Comparison of ENCODE assay signal across 14 mouse cellular contexts in the genomic region with DNA sequence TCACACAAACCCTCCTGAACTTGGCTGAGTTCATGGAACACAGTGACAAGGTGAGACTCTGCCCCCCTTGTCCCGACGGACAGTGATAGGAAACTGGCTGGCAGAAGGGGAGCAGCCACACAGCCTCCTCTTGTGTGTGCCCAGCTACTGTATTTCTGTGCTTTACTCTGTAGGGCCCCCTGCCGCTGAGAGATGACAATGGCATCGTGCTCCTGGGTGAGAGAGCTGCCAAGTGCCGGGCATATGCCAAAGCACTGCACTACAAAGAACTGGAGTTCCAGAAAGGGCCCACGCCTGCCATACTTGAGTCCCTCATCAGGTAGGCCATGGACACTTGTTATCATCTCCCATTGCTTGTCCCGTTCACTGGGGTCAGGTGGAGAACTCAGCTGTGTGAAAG. TPM values are rescaled to one million over a fixed set of nuclear protein-coding genes. Genes with fewer than 3 reads are reported as not detected.
DNase-seq lines count a peak whose midpoint lies in the region; ATAC-seq and TF ChIP-seq lines count a peak whose summit lies in the region.
"Had no signal": no experiment of that assay in that cellular context is flagged by ENCODE, and none has a peak within 500 bp of the region (broad histone marks: within the 10 kb centered on the region; RNA-seq: fewer than 3 reads in every experiment).

No protein-coding gene starts in this region.

- no peaks in the 10 kb centered on the region for H3K27me3 ChIP-seq in hindbrain, postnatal 0 days (ENCODE audit: insufficient read depth, low read length)
- H3K27me3 ChIP-seq in hindbrain, embryonic 14.5 days (ENCODE audit: control insufficient read depth, insufficient read depth, low read length): no peaks in the 10 kb centered on the region
- H3K27me3 ChIP-seq: limb, embryonic 15.5 days; midbrain, embryonic 12.5 days; neural tube, embryonic 12.5 days; stomach, embryonic 15.5 days had no signal

- peak; percentile 48 for TF ChIP-seq CTCF in hindbrain, postnatal 0 days (IDR thresholded peaks at IDR 0.05; ENCODE audit: low read depth)

- no peak overlapping the region for H3K27ac ChIP-seq in hindbrain, postnatal 0 days
- no peak overlapping the region for H3K27ac ChIP-seq in hindbrain, embryonic 14.5 days
- H3K27ac ChIP-seq: limb, embryonic 15.5 days; midbrain, embryonic 12.5 days; neural tube, embryonic 12.5 days; stomach, embryonic 15.5 days had no signal

- no peak overlapping the region for H3K4me3 ChIP-seq in hindbrain, postnatal 0 days (ENCODE audit: low read length)
- no peak overlapping the region for H3K4me3 ChIP-seq in hindbrain, embryonic 14.5 days (replicated peaks; ENCODE audit: low read length)
- H3K4me3 ChIP-seq: limb, embryonic 15.5 days; midbrain, embryonic 12.5 days; neural tube, embryonic 12.5 days; stomach, embryonic 15.5 days had no signal

- no peak overlapping the region for H3K4me2 ChIP-seq in hindbrain, postnatal 0 days (ENCODE audit: low read depth, low read length)
- H3K4me2 ChIP-seq in hindbrain, embryonic 14.5 days (replicated peaks): no peak overlapping the region
- H3K4me2 ChIP-seq: limb, embryonic 15.5 days; midbrain, embryonic 12.5 days; neural tube, embryonic 12.5 days; stomach, embryonic 15.5 days had no signal

- H3K4me1 ChIP-seq in hindbrain, postnatal 0 days (ENCODE audit: insufficient read depth, low read length): no peaks in the 10 kb centered on the region; the same call in 1 of the 2 replicates
- peaks cover 7% of the 10 kb centered on the region; the same call in 1 of the 2 replicates for H3K4me1 ChIP-seq in hindbrain, embryonic 14.5 days (replicated peaks; ENCODE audit: control insufficient read depth, insufficient read depth, low read length)
- H3K4me1 ChIP-seq: limb, embryonic 15.5 days; midbrain, embryonic 12.5 days; neural tube, embryonic 12.5 days; stomach, embryonic 15.5 days had no signal

- H3K36me3 ChIP-seq in hindbrain, postnatal 0 days (ENCODE audit: insufficient read depth, low read length): peaks cover 55% of the 10 kb centered on the region
- peaks cover 90% of the 10 kb centered on the region for H3K36me3 ChIP-seq in hindbrain, embryonic 14.5 days (replicated peaks; ENCODE audit: control insufficient read depth, insufficient read depth)

- 0 out of 2 replicates have a peak, but pooled peaks have one; percentile 19 for ATAC-seq in hindbrain, postnatal 0 days
- ATAC-seq in hindbrain, embryonic 14.5 days (ENCODE audit: low FRiP score): no peak
- ATAC-seq in erythroblast, adult 5-6 weeks (replicated peaks; ENCODE audit: low FRiP score, poor library complexity, severe bottlenecking): no peak

- DNase-seq in hindbrain, postnatal 0 days (ENCODE audit: low spot score): peak; percentile 56
- DNase-seq in hindbrain, embryonic 14.5 days (ENCODE audit: low spot score): no peak
- DNase-seq in right cerebral cortex, postnatal 14 days: peak; percentile 32
- DNase-seq in right cerebral cortex, postnatal 25 days: no peak
- DNase-seq in cerebellum, postnatal 10 days: peak; percentile 77 to 82
- no peak for DNase-seq in urinary bladder, adult 18-20 months (ENCODE audit: low spot score in 2 of 2)
- DNase-seq: gastrocnemius, postnatal 10 days; lung, postnatal 10 days; retina, postnatal 1 day had no signal

- no peaks in the 10 kb centered on the region for H3K9me3 ChIP-seq in hindbrain, postnatal 0 days (ENCODE audit: low read length)
- no peaks in the 10 kb centered on the region for H3K9me3 ChIP-seq in hindbrain, embryonic 14.5 days (ENCODE audit: control insufficient read depth, low read length)
- H3K9me3 ChIP-seq: limb, embryonic 15.5 days; midbrain, embryonic 12.5 days; neural tube, embryonic 12.5 days; stomach, embryonic 15.5 days had no signal

- no peak overlapping the region for H3K9ac ChIP-seq in hindbrain, postnatal 0 days (replicated peaks; ENCODE audit: low read length)
- no peak overlapping the region for H3K9ac ChIP-seq in hindbrain, embryonic 14.5 days
- H3K9ac ChIP-seq: limb, embryonic 15.5 days; midbrain, embryonic 12.5 days; neural tube, embryonic 12.5 days; stomach, embryonic 15.5 days had no signal

- 48% methylated on average over 7 of the region's 7 CpGs for WGBS in hindbrain, postnatal 0 days
- WGBS in hindbrain, embryonic 14.5 days: 82% methylated on average over 7 of the region's 7 CpGs

RNA-seq across cellular contexts. Expression of a gene that starts 8.8 kb away (rescaled TPM):
- total RNA-seq in hindbrain, postnatal 0 days (2014; rRNA removed): 0.21 TPM in 1 of 2 replicates, not detected in the other
- 0.31 and 0.44 TPM in 2 replicates for polyA plus RNA-seq in hindbrain, postnatal 0 days (2015; fragmentation: Nextera tagmentation; extraction: Ambion mirVana)
- 0.31 and 0.50 TPM in 2 replicates for polyA plus RNA-seq in hindbrain, embryonic 14.5 days (2014; fragmentation: Nextera tagmentation; extraction: Ambion mirVana)
- total RNA-seq in erythroblast, adult 5-6 weeks (2015; ENCODE audit: low replicate concordance): 0.58 TPM in 1 of 2 replicates, not detected in the other
- not detected in 2 replicates for total RNA-seq in erythroblast, adult 5-6 weeks (2017; ENCODE audit: low replicate concordance)

RNA-seq across cellular contexts. Expression of a gene that starts 43.0 kb away (rescaled TPM):
- total RNA-seq in hindbrain, postnatal 0 days (2014; rRNA removed): 56.0 and 58.2 TPM in 2 replicates
- polyA plus RNA-seq in hindbrain, postnatal 0 days (2015; fragmentation: Nextera tagmentation; extraction: Ambion mirVana): 29.2 and 29.9 TPM in 2 replicates
- 30.2 and 36.1 TPM in 2 replicates for polyA plus RNA-seq in hindbrain, embryonic 14.5 days (2014; fragmentation: Nextera tagmentation; extraction: Ambion mirVana)
- 4.6 and 5.4 TPM in 2 replicates for total RNA-seq in erythroblast, adult 5-6 weeks (2015; ENCODE audit: low replicate concordance)
- 5.2 and 7.8 TPM in 2 replicates for total RNA-seq in erythroblast, adult 5-6 weeks (2017; ENCODE audit: low replicate concordance)

RNA-seq across cellular contexts. Expression of a gene that starts 46.9 kb away (rescaled TPM):
- total RNA-seq in hindbrain, postnatal 0 days (2014; rRNA removed): 22.2 and 25.8 TPM in 2 replicates
- polyA plus RNA-seq in hindbrain, postnatal 0 days (2015; fragmentation: Nextera tagmentation; extraction: Ambion mirVana): 12.8 and 13.1 TPM in 2 replicates
- 12.2 and 13.4 TPM in 2 replicates for polyA plus RNA-seq in hindbrain, embryonic 14.5 days (2014; fragmentation: Nextera tagmentation; extraction: Ambion mirVana)
- 0.77 and 2.3 TPM in 2 replicates for total RNA-seq in erythroblast, adult 5-6 weeks (2015; ENCODE audit: low replicate concordance)
- 1.3 and 4.9 TPM in 2 replicates for total RNA-seq in erythroblast, adult 5-6 weeks (2017; ENCODE audit: low replicate concordance)

Comparison
In these comparisons a context has a peak if more than half of its experiments do, and no peak if none do; other contexts are left out.
1. DNase-seq: peak in hindbrain, postnatal 0 days (single experiment), right cerebral cortex, postnatal 14 days (single experiment) and cerebellum, postnatal 10 days (2 of 2); none in hindbrain, embryonic 14.5 days (single experiment), right cerebral cortex, postnatal 25 days (single experiment) and urinary bladder, adult 18-20 months (0 of 2).